Mouse (Mus musculus) midbrain, embryonic 15.5 days (tissue): ENCODE measurements around the gene St6galnac5. TPM values are rescaled to one million over a fixed set of nuclear protein-coding genes. Genes with fewer than 3 reads are reported as not detected.

Experiments used
- ATAC-seq: fragments of 200-750 bp; cut with Nextera tagmentation; replicated peaks from 2 replicates; pipeline ENCODE4 v1.8.0; 2017; ENCODE audit warnings: moderate TSS enrichment
- H3K27ac ChIP-seq: fragments of 300-500 bp; sonication (generic); 2 replicates; pipeline ENCODE4 v1.5.1; 2015; ENCODE audit warnings: mild to moderate bottlenecking, inconsistent platforms
- H3K27me3 ChIP-seq: fragments of 300-500 bp; sonication (generic); replicated peaks from 2 replicates; pipeline ENCODE4 v1.6.1; 2015; ENCODE audit warnings: inconsistent platforms
- H3K36me3 ChIP-seq: fragments of 300-500 bp; sonication (generic); replicated peaks from 2 replicates; pipeline ENCODE4 v1.6.1; 2015; ENCODE audit warnings: inconsistent platforms
- H3K4me1 ChIP-seq: fragments of 300-500 bp; sonication (generic); 2 replicates; pipeline ENCODE4 v1.6.1; 2015; ENCODE audit warnings: inconsistent platforms
- H3K4me2 ChIP-seq: fragments of 300-500 bp; sonication (generic); 2 replicates; pipeline ENCODE4 v1.6.1; 2015; ENCODE audit warnings: inconsistent platforms, mild to moderate bottlenecking, moderate library complexity
- H3K4me3 ChIP-seq: fragments of 300-500 bp; sonication (generic); 2 replicates; pipeline ENCODE4 v1.5.1; 2015; ENCODE audit warnings: mild to moderate bottlenecking, inconsistent platforms
- H3K9ac ChIP-seq: fragments of 300-500 bp; sonication (generic); 2 replicates; pipeline ENCODE4 v1.6.1; 2015; ENCODE audit warnings: mild to moderate bottlenecking, inconsistent platforms
- H3K9me3 ChIP-seq: fragments of 300-500 bp; sonication (generic); 2 replicates; pipeline ENCODE4 v1.6.1; 2016; ENCODE audit warnings: inconsistent platforms
- WGBS: fragments of 180-500 bp; shearing (Covaris S2); methylation state at CpG from one replicate; pipeline ENCODE4 v1.1.7; 2015; ENCODE audit warnings: mixed read lengths; 5-methylcytosine and 5-hydroxymethylcytosine counted together
- polyA plus RNA-seq: library from polyadenylated mRNA; unstranded; fragments of >200 nt; fragmentation: Nextera tagmentation; extraction: Ambion mirVana; gene quantifications from 2 replicates; pipeline ENCODE4 v1.2.1, GENCODE M21; 2015

St6galnac5 gene
- polyA plus RNA-seq, 1 experiment from 2014 or later: 26.7 TPM

- no peak for ATAC-seq
- Histone ChIP-seq H3K27ac (no peak overlapping the region), H3K36me3 (no peaks in the 10 kb centered on the region), H3K9ac (no peak overlapping the region), H3K4me1 (peaks cover 35% of the 10 kb centered on the region), H3K4me3 (no peak overlapping the region), H3K9me3 (no peaks in the 10 kb centered on the region), H3K4me2 (no peak overlapping the region), H3K27me3 (no peaks in the 10 kb centered on the region)
- 83% methylated on average over 6 of the region's 6 CpGs for WGBS
Measured at GRCm38 (mm10) chr3:152875723-152876290, 106.2 kb downstream of the St6galnac5 start.

GRCm38 (mm10) chr3:152874431-152875355 is 107.4 kb downstream of the St6galnac5 start:
- Histone ChIP-seq H3K36me3 (no peaks in the 10 kb centered on the region), H3K4me3 (no peak overlapping the region), H3K4me1 (peaks cover 25% of the 10 kb centered on the region), H3K27ac (0 out of 2 replicates have a peak overlapping the region, but pooled peaks have one; percentile 6), H3K27me3 (no peaks in the 10 kb centered on the region), H3K9me3 (no peaks in the 10 kb centered on the region), H3K9ac (no peak overlapping the region), H3K4me2 (no peak overlapping the region)
- ATAC-seq: no peak
- WGBS: 63% methylated on average over 17 of the region's 17 CpGs

- Histone ChIP-seq H3K9ac (no peak overlapping the region), H3K4me2 (peak overlapping the region; percentile 6; the same call in 1 of the 2 replicates), H3K9me3 (no peaks in the 10 kb centered on the region), H3K4me1 (peaks cover 25% of the 10 kb centered on the region), H3K4me3 (no peak overlapping the region), H3K36me3 (no peaks in the 10 kb centered on the region), H3K27ac (peak overlapping the region; percentile 68), H3K27me3 (no peaks in the 10 kb centered on the region)
- ATAC-seq: no peak; the same call in 1 of the 2 replicates
- WGBS: 33% methylated on average over 6 of the region's 6 CpGs
Measured at GRCm38 (mm10) chr3:152872596-152872995, 109.5 kb downstream of the St6galnac5 start.

- Histone ChIP-seq H3K27ac (peak overlapping the region; percentile 68), H3K27me3 (no peaks in the 10 kb centered on the region), H3K9ac (no peak overlapping the region), H3K4me1 (peaks cover 25% of the 10 kb centered on the region), H3K36me3 (no peaks in the 10 kb centered on the region), H3K4me2 (peak overlapping the region; percentile 6; the same call in 1 of the 2 replicates), H3K9me3 (no peaks in the 10 kb centered on the region), H3K4me3 (no peak overlapping the region)
- ATAC-seq: peak; percentile 67
- WGBS: 24% methylated on average over 12 of the region's 12 CpGs
Measured at GRCm38 (mm10) chr3:152872054-152872453, 110.0 kb downstream of the St6galnac5 start.

DNA sequence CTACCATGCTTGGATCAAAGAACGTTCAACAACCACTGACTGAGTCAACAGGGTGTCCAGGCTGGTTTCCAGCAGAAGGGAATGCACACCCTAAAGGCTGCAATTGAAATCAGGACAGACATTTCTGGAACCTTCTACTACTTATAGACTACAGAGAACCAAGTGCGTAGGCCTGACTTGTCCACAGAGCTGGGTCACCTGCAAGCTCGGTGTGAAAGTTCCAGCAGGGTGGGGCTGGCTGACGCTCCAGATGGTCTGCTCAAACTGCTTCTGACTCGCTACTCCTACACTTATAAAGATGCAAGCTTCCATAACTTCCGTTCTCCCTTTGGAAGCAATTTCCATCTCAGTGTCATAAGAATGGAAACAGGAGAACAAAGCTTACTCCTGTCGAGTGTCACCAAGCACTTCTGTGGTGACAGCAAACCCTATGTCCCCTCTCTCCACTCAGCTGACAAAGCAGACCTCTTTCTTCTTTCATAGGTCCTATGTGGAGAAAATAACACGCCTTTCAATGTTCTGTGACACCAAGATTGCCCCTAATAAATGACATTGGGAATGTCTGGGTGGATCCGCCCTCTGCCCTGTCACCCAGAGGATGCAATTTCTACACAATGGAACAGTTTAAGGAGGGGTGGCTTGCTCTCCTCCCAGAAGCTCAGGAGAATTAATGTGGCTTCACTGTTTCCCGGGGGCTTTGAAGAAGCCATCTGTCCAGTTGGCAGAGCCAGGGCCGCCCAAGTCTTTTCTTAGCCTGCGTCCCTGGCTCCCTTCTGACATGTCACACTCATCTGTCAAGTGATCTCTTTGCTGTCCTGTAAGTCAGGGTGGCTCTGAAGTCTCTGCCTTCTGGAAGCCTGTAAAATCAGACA is 114.2 kb downstream of the St6galnac5 start:
- H3K27ac ChIP-seq: no peak overlapping the region
- H3K27me3 ChIP-seq: no peaks in the 10 kb centered on the region
- H3K9ac ChIP-seq: no peak overlapping the region
- no peak overlapping the region for H3K4me3 ChIP-seq
- ATAC-seq: no peak
- WGBS: 69% methylated on average over 12 of the region's 12 CpGs
- H3K36me3 ChIP-seq: no peaks in the 10 kb centered on the region
- H3K4me1 ChIP-seq: peaks cover 17% of the 10 kb centered on the region
- no peaks in the 10 kb centered on the region for H3K9me3 ChIP-seq
- H3K4me2 ChIP-seq: no peak overlapping the region

DNA sequence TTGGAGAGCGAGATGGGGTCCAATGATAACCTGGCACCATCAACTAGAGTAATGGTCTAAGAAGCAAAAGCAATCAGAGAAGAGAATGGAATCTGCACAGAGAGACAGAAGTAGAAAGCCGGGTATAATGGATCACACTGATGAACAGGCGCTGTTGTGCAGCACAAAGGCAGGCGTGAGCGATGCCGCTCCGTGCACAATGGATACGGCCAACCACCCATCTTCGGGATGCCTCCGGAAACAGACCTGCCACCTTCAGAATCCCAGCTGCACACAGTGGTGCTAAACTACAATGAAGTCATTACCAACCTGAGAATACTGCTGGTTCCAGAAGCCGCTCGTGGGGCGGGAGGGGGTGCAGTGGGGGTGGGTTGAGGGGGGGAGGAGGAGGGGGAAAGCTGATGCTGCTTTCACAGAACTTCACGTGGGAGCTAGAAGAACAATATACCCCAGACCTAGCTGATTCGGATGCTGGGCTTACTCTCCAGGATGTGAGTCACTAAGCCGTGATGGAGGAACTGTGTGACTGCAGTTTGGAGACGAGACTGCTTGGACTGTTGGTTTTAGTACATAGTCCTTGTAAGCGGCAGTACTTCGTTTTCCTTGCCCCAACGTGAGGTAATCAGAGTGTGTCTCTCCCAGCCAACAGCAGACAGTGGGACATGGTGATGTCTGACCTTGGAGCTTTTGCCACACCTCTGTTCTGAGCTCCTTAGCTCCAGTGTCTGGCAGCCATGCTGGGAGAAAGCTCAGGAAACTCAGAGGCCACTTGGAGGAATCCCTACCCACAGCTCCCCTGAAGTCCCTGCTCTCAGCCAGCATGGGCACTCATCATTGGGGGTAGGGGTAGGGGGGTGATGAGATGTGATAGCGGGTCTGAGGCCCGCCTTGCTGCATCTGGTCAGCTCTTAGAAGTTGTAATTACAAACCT is 115.7 kb downstream of the St6galnac5 start:
- Histone ChIP-seq H3K27me3 (no peaks in the 10 kb centered on the region), H3K9me3 (no peaks in the 10 kb centered on the region), H3K4me3 (no peak overlapping the region), H3K36me3 (no peaks in the 10 kb centered on the region), H3K4me2 (no peak overlapping the region), H3K9ac (no peak overlapping the region), H3K4me1 (peaks cover 2% of the 10 kb centered on the region), H3K27ac (no peak overlapping the region)
- WGBS: 80% methylated on average over 22 of the region's 22 CpGs
- ATAC-seq: no peak

- WGBS: 83% methylated on average over 1 of the region's 1 CpGs
- no peak overlapping the region for H3K27ac ChIP-seq
- ATAC-seq: no peak
Measured at GRCm38 (mm10) chr3:152861978-152862377, 120.1 kb downstream of the St6galnac5 start.

DNA sequence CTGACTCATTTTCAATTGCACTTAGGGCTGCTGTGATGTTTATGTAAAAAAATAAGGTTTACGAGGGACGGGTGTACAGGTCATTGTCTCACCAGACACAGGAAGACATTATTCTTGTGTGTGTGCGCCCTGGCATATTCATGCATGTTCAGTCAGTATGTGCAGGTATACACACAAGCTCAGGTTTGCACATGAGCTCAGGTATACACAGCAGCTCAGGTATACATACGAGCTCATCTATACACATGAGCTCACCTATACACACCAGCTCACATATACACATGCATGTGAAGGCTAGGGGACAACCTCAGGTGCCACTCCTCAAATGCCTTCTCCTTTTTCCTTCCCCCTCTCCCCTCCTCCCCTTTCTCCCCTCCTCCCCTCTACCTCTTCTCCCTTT is 120.6 kb downstream of the St6galnac5 start:
- H3K27me3 ChIP-seq: no peaks in the 10 kb centered on the region
- no peak overlapping the region for H3K27ac ChIP-seq
- H3K4me2 ChIP-seq: no peak overlapping the region
- H3K9me3 ChIP-seq: no peaks in the 10 kb centered on the region
- WGBS: 85% methylated on average over 4 of the region's 4 CpGs
- H3K4me3 ChIP-seq: no peak overlapping the region
- H3K36me3 ChIP-seq: no peaks in the 10 kb centered on the region
- H3K4me1 ChIP-seq: 0 out of 2 replicates have a peak, but pooled peaks cover 2% of the 10 kb centered on the region
- no peak for ATAC-seq
- H3K9ac ChIP-seq: no peak overlapping the region

More at GRCm38 (mm10) chr3:152861978-152862377, 120.1 kb downstream of the St6galnac5 start:
- Histone ChIP-seq H3K36me3 (no peaks in the 10 kb centered on the region), H3K9me3 (no peaks in the 10 kb centered on the region), H3K4me2 (no peak overlapping the region), H3K4me3 (no peak overlapping the region), H3K9ac (no peak overlapping the region), H3K4me1 (no peaks in the 10 kb centered on the region), H3K27me3 (no peaks in the 10 kb centered on the region)

- ATAC-seq: peak; percentile 32
- WGBS: 46% methylated on average over 10 of the region's 10 CpGs
- H3K27ac ChIP-seq: no peak overlapping the region
Measured at GRCm38 (mm10) chr3:152856095-152856494, 126.0 kb downstream of the St6galnac5 start.

DNA sequence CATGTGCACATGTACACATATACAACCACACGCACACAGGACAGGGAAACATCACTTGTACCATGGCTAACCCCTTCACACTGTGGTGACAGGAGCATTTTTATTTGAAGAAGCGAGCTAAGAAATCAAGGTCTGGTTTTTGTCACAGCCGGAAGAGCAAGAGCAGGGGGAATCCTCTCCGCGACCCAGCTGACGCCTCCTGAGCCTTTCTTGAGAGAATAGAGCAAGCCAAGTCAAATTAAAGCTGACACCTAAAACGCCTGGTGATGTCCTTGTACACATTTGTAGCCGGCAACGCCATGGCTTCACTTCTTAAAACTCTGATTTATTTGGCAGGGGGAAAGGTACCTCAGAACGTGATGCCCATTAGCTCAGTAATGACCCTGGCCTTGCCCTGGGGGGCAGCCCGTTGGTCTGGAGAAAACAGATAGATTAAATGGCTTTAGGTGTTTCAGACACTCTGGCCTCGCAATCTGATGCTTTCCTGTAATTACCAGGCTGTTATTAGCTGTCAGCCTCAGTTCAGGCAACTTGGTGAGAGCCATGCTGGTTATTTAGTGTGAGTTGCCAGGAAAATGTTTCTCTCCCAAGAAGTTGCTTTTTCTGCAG is 126.9 kb downstream of the St6galnac5 start:
- no peak; the same call in 1 of the 2 replicates for ATAC-seq

More at GRCm38 (mm10) chr3:152856095-152856494, 126.0 kb downstream of the St6galnac5 start:
- Histone ChIP-seq H3K4me3 (no peak overlapping the region), H3K27me3 (no peaks in the 10 kb centered on the region), H3K36me3 (no peaks in the 10 kb centered on the region), H3K4me2 (no peak overlapping the region), H3K9ac (no peak overlapping the region), H3K9me3 (no peaks in the 10 kb centered on the region), H3K4me1 (peaks cover 17% of the 10 kb centered on the region)

DNA sequence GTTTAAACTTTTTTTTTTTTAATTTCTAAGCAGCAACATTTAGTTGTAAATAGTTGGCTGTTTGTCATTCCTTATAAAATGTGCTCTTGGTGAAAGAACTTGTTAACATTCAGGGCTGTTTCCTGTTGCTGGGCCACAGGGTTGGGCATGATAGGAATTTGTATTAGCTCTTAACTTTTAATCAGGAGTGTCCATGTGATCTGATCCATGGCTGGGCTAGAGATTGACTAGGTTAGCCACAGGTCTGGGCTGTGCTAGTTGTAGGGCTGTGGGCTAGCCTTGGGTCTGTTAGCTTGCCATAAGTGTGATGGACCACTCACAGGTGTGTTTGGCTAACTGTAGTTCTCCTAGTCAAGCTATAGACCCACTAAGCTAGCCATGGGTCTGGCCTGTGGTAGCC is 138.1 kb downstream of the St6galnac5 start:
- Histone ChIP-seq H3K27me3 (no peaks in the 10 kb centered on the region), H3K4me3 (no peak overlapping the region), H3K9ac (no peak overlapping the region), H3K4me2 (no peak overlapping the region), H3K36me3 (no peaks in the 10 kb centered on the region), H3K27ac (no peak overlapping the region), H3K9me3 (no peaks in the 10 kb centered on the region), H3K4me1 (peaks cover 6% of the 10 kb centered on the region)
- 0 out of 2 replicates have a peak, but pooled peaks have one; percentile 18 for ATAC-seq

More for the DNA sequence above, 126.9 kb downstream of the St6galnac5 start:
- no peaks in the 10 kb centered on the region for H3K27me3 ChIP-seq
- 0 out of 2 replicates have a peak overlapping the region, but pooled peaks have one; percentile 27 for H3K27ac ChIP-seq
- H3K4me2 ChIP-seq: no peak overlapping the region
- no peaks in the 10 kb centered on the region for H3K9me3 ChIP-seq
- H3K4me1 ChIP-seq: peaks cover 17% of the 10 kb centered on the region
- no peak overlapping the region for H3K4me3 ChIP-seq
- H3K36me3 ChIP-seq: no peaks in the 10 kb centered on the region
- H3K9ac ChIP-seq: no peak overlapping the region
- 40% methylated on average over 12 of the region's 12 CpGs for WGBS
